Mouse (Mus musculus) megakaryocyte, embryonic 14.5 days (primary cell): ENCODE measurements around the gene Pgs1.

ENCODE experiments used
- FLI1 ChIP-seq: IDR thresholded peaks from 2 replicates; pipeline ENCODE4 v1.6.1; 2012; ENCODE audit warnings: low read length, inconsistent platforms, mixed read lengths
- GATA1 ChIP-seq: IDR thresholded peaks from 3 replicates; pipeline ENCODE4 v1.6.1; 2012; ENCODE audit warnings: mixed read lengths, low read length, inconsistent platforms, borderline replicate concordance

- TF ChIP-seq GATA1 (no peak), FLI1 (no peak)
These were observed 3.8 kb downstream of the Pgs1 start for GRCm38 (mm10) chr11:117989926-117990325.
